23 mouse cellular contexts compared by ENCODE assay signal in the genomic region with DNA sequence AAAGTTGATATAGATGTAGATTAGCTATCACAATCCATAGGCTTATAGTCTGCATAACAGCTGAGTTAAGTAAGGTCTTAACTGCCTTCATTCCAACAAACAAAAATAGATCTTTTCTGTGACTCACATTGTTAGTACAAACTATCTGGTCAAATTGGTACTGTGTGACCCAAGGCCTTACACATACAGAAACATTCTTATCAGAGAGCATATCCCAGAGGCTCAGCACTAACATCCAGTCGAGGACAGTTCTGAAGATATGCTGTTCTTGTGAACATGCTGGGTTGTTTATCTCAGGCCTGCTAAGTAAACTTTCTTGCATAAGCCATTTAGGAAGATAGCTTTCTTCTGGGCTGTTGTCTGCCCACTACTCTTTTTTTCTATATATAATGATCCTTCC. TPM values are rescaled to one million over a fixed set of nuclear protein-coding genes. Genes with fewer than 3 reads are reported as not detected.
DNase-seq lines count a peak whose midpoint lies in the region; ATAC-seq and TF ChIP-seq lines count a peak whose summit lies in the region.
"Had no signal": no experiment of that assay in that cellular context is flagged by ENCODE, and none has a peak within 500 bp of the region (broad histone marks: within the 10 kb centered on the region; RNA-seq: fewer than 3 reads in every experiment).

No protein-coding gene starts in this region.

- H3K79me2 ChIP-seq in MEL (ENCODE audit: control insufficient read depth, insufficient read depth, low read length, poor library complexity): no peaks in the 10 kb centered on the region; the same call in 1 of the 2 replicates

- 0 out of 2 replicates have a peak, but pooled peaks have one; percentile 25 for ATAC-seq in erythroid progenitor cell, adult 5-6 weeks (replicated peaks; ENCODE audit: low FRiP score, poor library complexity, severe bottlenecking)
- ATAC-seq: activated CD4-positive, CD25-positive, alpha-beta regulatory T cell, adult 4 months; CD4-positive, CD25-positive, alpha-beta regulatory T cell, adult 4 months; Patski had no signal

- intact Hi-C loops in heart, postnatal 25 days (cut with DNase I): no loop called here

- DNase-seq in heart, adult 11 months: peak; percentile 53
- DNase-seq in heart, postnatal 25 days (ENCODE audit: low spot score): no peak
- DNase-seq in ovary, adult 18-20 months (ENCODE audit: low spot score): peak; percentile 63
- DNase-seq in ovary, postnatal 36 days (ENCODE audit: low spot score): no peak
- peak; percentile 3 for DNase-seq in MEL (ENCODE audit: low read depth, low spot score)
- no peak for DNase-seq in urinary bladder, postnatal 10 days (ENCODE audit: low spot score)
- DNase-seq in thymus, postnatal 36 days: no peak
- DNase-seq: adrenal gland, adult 2 months; adrenal gland, adult 8-10 months; adrenal gland, postnatal 10 days; adrenal gland, postnatal 14 days; adrenal gland, postnatal 25 days; adrenal gland, postnatal 36 days; B cell, adult 2 months; cerebellum, adult 11 months; cerebellum, adult 11-12 months; cerebellum, adult 18-20 months had no signal

- no peak for TF ChIP-seq RAD21 in MEL (IDR thresholded peaks at IDR 0.05; ENCODE audit: low read depth, low read length)

- H3K27ac ChIP-seq in MEL (ENCODE audit: control insufficient read depth, low read depth, low read length): no peak overlapping the region

- no peaks in the 10 kb centered on the region for H3K27me3 ChIP-seq in MEL (ENCODE audit: control insufficient read depth in 1 of 2, insufficient read depth in 2 of 2, low read length in 2 of 2)
- H3K27me3 ChIP-seq: CH12.LX, Patski had no signal

- H3K36me3 ChIP-seq in MEL (ENCODE audit: control insufficient read depth in 1 of 2, insufficient read depth in 2 of 2, low read length in 2 of 2): peaks cover 0 to 12% of the 10 kb centered on the region in 2 experiments; a peak in 3 of 4 replicates

- no peak for TF ChIP-seq EP300 in MEL (IDR thresholded peaks at IDR 0.05; ENCODE audit: low read depth in 1 of 2, low read length in 2 of 2)

- H3K4me1 ChIP-seq in MEL (ENCODE audit: control insufficient read depth in 1 of 2, insufficient read depth in 2 of 2, low read length in 2 of 2): peaks cover 5 to 7% of the 10 kb centered on the region in 2 experiments

- H3K4me3 ChIP-seq in MEL (ENCODE audit: control insufficient read depth in 1 of 2, insufficient read depth in 1 of 2, low read depth in 2 of 2, low read length in 2 of 2): no peak overlapping the region

- no peaks in the 10 kb centered on the region for H3K9me3 ChIP-seq in MEL (replicated peaks; ENCODE audit: insufficient read depth, low read length)
- H3K9me3 ChIP-seq: G1E had no signal

- no peak for TF ChIP-seq POLR2A in MEL (IDR thresholded peaks at IDR 0.05; ENCODE audit: control insufficient read depth in 1 of 2, insufficient read depth in 1 of 2, low read depth in 1 of 2, low read length in 2 of 2, poor library complexity in 1 of 2)

- no peak overlapping the region for H3K9ac ChIP-seq in MEL (ENCODE audit: control insufficient read depth, low read depth, low read length, poor library complexity, severe bottlenecking)

- TF ChIP-seq CTCF in MEL (IDR thresholded peaks at IDR 0.05 in 2 of 3, conservative IDR thresholded peaks at IDR 0.05 in 1 of 3; ENCODE audit: control insufficient read depth in 1 of 3, insufficient read depth in 1 of 3, low read depth in 2 of 3, low read length in 3 of 3, poor library complexity in 1 of 3, severe bottlenecking in 1 of 3): no peak

TF ChIP-seq in MEL, 35 proteins besides CTCF, POLR2A, EP300 and RAD21:
- TF ChIP-seq ZKSCAN1 (IDR thresholded peaks at IDR 0.05; ENCODE audit: low read depth, low read length) (no peak), CHD2 (IDR thresholded peaks at IDR 0.05; ENCODE audit: low read length) (no peak), MAX (IDR thresholded peaks at IDR 0.05; ENCODE audit: low read length) (no peak), TAL1 (IDR thresholded peaks at IDR 0.05; ENCODE audit: low read length) (no peak), ELF1 (IDR thresholded peaks at IDR 0.05; ENCODE audit: low read depth, low read length) (no peak), MYC (IDR thresholded peaks at IDR 0.05; ENCODE audit: low read depth, low read length) (no peak), TCF12 (IDR thresholded peaks at IDR 0.05; ENCODE audit: low read depth, low read length) (no peak), JUND (IDR thresholded peaks at IDR 0.05; ENCODE audit: low read depth, low read length) (no peak), GATA1 (IDR thresholded peaks at IDR 0.05; ENCODE audit: low read depth, low read length) (no peak), USF2 (IDR thresholded peaks at IDR 0.05; ENCODE audit: borderline replicate concordance in 1 of 2, insufficient read depth in 1 of 2, low read depth in 1 of 2, low read length in 2 of 2) (no peak), ZNF384 (IDR thresholded peaks at IDR 0.05; ENCODE audit: low read depth, low read length) (no peak), SMC3 (IDR thresholded peaks at IDR 0.05; ENCODE audit: low read depth, low read length) (no peak), MAZ (IDR thresholded peaks at IDR 0.05; ENCODE audit: low read depth, low read length) (no peak), POLR2AphosphoS2 (IDR thresholded peaks at IDR 0.05; ENCODE audit: low read length) (no peak), TBP (IDR thresholded peaks at IDR 0.05; ENCODE audit: low read depth, low read length) (no peak)

RNA-seq across cellular contexts. Expression of a gene that starts 29.4 kb away (rescaled TPM):
- 10 to 100 TPM; 14.3 to 15.8 TPM for total RNA-seq in heart, postnatal 25 days (2021)
- 4.5 and 4.7 TPM in 2 replicates for total RNA-seq in MEL (2012; rRNA removed)
- polyA plus RNA-seq in MEL (2012; ENCODE audit: insufficient read depth in 1 of 2, insufficient read length in 2 of 2, low read depth in 1 of 2, low replicate concordance in 2 of 2, missing spikeins in 1 of 2): 1 to 10 TPM in 1 of 2 experiments, not detected in 1; 4.3 TPM
- total RNA-seq in erythroid progenitor cell, adult 5-6 weeks (2015; ENCODE audit: low replicate concordance): 4.6 and 8.6 TPM in 2 replicates
- total RNA-seq in erythroid progenitor cell, adult 5-6 weeks (2017; ENCODE audit: low replicate concordance): 6.4 and 7.5 TPM in 2 replicates

Comparison
In these comparisons a context has a peak if more than half of its experiments do, and no peak if none do; other contexts are left out.
1. DNase-seq: peak in heart, adult 11 months (single experiment), ovary, adult 18-20 months (single experiment) and MEL (single experiment); none in heart, postnatal 25 days (single experiment), ovary, postnatal 36 days (single experiment), urinary bladder, postnatal 10 days (single experiment) and thymus, postnatal 36 days (0 of 2).